Mouse (Mus musculus): ENCODE results near the gene Cdc34.

The Cdc34 gene

DNA sequence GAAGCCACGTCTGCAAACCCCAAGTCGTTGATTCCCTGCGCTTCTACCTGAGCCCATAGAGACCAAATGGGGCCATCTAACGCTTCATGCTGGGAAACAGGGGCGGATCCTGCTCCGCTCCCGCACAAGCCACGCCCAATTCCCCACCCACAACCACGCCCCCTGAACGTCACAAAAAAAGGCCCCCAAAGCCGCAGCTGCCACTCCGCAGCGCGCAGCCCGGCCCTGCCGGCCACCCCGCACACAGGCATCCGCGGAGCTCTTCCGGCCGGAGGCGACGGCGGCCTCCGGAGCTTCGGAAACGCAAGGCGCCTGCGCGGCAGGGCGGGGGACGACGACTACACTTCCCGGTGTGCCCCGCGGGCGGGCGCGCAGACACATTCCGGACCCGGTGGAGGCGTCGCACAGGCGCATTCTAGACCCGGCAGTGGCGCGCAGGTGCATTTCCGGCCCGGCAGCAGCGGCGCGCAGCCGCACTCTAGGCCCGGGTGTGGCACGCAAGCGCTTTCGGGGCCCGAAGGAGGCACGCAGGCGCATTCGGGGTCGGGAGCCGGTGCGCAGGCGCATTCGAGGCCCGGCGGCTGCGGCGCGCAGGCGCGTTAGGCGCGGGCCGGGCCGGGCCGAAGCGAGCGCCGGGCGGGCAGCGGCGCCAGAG is at the start of gene Cdc34:
TSS of gene Cdc34 (plus strand) at position 605 of the 655 bp plus-strand sequence.
- peak; percentile 97 for DNase-seq (ENCODE audit: low read depth, low spot score)

DNA sequence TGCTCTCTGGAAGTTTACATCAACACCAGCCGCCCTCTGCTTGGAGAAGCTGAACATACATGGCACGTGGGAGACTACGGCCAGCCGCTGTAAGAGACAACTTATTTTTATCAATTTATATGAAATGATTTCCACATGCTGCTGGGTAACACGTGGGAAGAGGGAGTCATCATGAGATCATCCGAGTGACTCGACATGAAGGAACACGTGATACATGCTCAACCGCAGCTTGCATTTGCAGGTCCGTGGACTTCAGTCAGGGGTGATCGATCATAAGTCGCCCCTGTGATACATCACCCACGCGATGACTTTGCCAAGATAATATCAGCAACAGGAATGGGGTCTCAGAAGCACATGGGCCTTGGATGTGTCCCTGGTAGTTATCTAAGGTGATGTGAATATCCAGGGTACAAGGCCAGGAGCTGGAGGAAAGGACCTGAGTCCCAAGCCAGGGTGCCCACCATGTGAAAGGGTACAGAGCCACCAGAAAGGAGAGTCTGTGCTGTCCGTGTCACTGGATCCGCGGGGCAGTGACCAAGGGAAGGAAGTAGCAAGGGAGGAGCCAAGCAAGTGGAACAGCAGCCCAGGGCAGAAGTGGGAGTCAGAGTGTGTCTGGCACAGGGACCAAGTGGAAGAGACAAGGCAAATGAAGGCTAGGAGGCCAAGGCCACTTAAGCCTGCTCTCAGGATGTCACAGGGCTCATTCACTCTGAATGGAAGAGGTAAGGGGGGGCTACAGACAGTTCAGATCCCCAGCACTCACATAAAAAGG is 48.8 kb upstream of the Cdc34 start:
- DNase-seq (ENCODE audit: low read depth, low spot score): peak; percentile 90

DNA sequence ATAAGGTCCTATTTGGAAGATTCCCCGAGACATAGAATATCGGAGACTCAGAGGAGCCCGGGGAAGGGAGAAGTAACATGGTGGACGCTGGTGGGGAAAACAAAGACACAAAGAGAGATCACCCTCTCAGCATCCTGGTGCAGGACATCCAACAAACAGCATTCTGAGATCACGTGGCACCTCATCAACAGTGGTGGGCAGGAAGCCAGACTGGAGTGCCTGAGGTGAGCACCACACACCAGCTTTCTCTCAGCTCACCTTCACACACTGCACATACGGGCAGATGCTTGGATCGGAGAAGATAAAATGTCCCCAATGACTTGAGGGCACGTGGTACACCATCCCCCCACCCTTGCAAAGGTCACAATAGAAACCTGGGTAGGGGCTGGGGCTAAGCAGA is 45.7 kb upstream of the Cdc34 start:
- no peak for DNase-seq (ENCODE audit: low read depth, low spot score)

DNA sequence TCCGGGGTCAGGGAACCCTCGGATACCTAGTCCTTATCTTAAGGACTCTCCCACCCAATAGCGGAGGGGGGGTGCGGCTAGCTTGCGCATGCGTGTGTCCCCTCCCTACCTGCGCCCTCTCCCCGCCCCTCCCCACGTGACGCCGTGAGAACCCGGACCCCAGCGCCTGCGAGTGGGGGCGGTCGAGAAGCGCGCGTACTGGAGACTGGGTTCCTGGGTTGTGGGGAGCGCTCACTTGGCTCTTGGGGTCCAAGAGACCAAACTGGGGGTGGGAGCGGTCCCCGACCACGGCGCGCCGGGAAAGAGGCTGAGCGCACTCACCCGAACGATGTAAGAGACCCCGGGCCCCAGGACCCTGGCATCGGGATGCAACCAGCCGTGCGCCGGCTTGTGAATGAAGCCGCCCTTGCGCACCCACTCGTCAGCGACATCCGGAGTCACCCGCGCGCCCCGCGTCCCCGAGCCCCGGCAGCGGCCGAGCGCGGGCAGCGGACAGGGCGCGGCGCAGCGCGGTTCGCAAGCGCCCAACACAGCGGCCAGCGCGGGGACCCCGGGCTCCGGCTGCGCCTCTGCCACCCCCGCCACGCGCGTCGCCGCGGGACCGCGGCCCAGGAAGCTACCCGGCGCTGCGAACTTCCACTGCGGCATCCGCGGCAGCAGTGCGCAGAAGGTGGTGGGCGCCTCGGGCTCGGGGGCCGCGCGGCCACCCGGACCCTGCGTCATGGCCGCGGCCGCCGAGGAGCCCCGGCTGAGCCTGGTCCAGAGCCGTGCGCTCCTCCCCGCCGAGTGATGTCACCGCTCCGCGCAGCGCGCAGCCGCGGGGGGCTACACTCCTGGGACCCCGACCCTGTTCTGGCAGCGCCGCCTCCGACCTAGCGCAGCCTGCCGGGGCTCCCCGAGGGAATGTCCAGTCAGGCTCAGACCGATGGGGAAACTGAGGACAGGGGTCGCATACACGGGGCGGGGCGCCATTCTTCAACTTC is 44.6 kb upstream of the Cdc34 start, which contains the start of gene Shc2:
TSS of gene Shc2 (minus strand) at position 791 of the 983 bp plus-strand sequence.
- DNase-seq (ENCODE audit: low read depth, low spot score): no peak

DNA sequence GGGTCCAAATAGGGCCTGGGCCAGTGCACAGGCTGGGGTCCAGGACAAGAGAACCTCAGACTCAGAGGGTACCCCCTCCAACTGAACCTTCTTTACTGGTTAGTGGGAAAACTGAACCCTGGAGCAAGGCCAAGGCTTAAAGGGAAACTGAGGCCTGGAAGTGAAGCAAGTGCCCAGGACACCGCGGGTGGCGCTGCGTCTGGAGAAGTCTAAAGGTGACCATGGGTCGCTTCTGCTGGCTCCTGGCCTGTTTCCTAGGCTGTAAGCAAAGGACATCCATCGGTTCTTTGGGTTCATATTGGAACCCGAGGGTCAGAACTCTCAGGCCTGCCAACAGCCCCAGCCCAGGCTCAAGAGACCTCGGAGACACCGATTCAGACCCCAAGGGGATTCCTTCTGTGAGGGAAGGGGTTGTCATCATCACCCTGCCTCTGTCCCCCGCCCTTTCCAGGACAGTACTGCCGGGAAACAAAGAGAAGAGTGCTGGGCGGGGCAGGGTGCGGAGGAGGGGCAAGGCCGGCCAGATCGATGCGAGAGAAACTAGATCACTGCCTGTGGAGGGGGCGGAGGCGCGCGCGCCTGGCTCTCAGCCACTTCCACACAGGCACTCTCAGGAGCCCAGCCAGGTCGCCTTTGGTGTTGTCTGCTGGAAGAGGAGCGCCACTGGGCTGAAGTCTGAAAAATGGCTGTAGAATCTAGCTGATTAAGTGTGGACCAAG is 43.4 kb upstream of the Cdc34 start:
- no peak for DNase-seq (ENCODE audit: low read depth, low spot score)

DNA sequence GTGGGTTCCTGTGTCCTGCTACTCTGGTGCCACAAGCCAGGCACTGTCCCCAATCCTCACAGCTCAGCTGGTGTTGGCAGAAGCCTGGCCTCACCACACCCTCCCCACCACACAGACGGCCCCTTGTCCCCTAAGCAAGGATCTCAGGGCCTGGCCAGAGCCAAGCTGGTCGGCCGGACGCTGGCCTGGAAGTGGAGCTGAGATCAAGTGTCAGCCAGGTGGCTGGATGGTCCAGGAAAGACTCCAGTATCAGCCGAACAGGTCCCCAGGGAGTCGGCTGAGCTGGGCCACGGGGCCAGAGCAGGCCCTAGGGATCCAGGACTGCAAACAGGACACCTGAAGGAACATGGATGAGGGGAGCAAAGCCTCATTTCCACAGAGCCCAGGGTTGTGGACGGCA is 36.3 kb upstream of the Cdc34 start, which contains the start of gene Odf3l2:
TSS of gene Odf3l2 (minus strand) at position 28 of the 400 bp plus-strand sequence.
- DNase-seq (ENCODE audit: low read depth, low spot score): no peak

DNA sequence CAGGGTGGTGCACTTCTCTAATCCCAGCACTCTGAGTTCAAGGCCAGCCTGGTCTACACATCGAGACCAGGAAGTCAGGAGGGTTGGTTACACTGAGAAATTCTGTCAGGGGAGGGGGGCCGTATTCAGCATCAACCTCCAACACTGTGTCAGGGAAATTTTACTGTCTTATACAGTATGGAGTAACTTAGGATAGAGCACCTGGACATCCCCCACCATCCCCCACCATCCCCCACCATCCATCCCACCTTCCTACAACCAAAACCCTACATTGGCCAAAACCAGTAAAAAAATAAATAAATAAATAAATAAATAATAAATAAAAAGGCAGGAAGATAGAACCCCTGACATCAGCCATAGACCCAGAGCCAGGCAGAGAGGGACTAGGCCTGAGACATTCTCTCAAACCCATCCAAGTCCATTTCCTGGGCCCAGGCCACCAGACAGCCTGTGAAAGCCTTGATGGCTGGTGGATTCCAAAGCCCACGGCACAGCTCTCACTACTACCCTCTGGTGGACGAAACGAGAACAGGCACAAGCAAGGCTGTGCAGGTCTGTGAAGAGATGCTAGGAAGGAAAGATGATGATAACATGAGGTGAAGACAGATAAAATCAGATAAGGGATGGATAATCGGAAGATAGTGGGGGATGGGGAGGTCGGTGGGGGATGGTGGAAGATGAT is 32.8 kb upstream of the Cdc34 start:
- peak; percentile 87 for DNase-seq (ENCODE audit: low read depth, low spot score)

DNA sequence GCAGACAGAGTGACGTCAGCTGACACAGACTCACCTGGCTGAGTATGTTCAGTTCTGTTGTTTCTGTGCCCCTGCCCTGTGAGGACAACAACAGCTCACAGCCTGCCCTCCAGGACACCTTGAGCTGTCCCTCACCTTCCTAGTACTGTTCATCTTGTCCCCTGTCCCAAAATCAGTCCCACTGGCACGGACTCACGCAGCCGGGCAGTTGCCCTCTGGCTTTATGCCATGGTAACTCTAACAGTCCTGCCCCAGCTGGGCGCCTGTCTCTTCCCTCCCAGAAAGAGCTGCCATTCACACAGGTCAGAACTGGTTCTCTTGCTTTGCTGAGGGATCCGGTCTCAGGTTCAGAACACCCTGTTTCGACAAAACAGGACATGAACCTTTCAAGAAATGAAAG is 29.2 kb upstream of the Cdc34 start:
- no peak for DNase-seq (ENCODE audit: low read depth, low spot score)

DNA sequence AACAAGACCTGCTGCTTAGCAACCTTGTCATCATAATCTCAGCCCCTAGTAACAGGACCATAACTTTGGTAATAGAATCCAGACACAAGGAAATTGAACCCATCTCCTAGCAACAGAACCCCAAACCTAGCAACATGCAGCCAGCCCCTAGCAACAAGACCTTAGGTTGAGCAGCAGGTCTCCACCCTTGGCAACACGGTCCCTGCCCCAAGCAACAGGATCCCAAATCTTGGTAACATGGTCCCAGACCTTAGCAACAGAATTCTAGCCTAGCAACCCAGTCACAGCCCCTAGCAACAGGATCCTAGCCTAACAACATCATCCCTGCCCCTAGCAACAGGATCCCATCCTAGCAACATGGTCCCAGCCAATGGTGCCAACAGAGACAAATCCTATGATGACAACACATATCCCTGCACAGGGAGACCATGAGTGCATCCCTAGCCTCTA is 27.0 kb upstream of the Cdc34 start:
- DNase-seq (ENCODE audit: low read depth, low spot score): no peak

DNA sequence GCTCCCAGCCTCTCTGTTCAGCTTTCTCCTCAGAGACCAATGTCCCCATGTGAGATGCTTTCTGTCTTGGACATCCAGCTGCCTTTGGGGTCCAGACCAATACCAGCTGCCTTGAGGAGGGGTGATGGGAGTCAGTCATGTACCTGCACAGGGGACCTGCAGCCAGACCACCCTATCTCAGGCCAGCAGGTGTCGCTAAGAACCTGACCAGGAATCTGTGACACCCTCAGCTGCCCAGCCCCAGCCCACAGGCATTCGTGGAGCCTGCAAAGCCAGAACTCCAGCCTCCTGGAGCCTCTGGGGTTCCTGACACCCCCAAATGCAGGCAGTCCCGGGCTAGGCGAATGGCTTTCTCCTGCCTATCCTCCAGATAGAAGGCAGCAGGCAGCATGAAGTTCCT is 23.2 kb upstream of the Cdc34 start:
- no peak for DNase-seq (ENCODE audit: low read depth, low spot score)

DNA sequence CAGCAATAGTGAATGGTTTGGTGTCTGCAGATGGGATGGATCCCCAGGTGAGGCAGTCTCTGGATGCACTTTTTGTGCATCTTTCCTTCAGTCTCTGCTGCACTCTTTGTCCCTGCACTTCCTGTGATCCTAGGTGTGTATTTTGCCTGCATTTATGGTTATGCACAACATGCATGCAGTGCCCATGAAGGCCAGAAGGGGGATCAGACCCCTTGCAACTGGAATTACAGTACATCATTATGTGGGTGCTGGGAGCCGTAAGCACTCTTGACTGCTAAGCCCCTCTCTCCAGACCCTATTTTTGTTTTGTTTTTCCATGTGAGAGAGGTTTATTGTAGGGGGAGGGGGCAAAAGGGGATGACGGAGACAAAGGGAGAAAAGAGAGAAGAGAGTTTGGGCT is 21.7 kb upstream of the Cdc34 start:
- DNase-seq (ENCODE audit: low read depth, low spot score): peak; percentile 37

DNA sequence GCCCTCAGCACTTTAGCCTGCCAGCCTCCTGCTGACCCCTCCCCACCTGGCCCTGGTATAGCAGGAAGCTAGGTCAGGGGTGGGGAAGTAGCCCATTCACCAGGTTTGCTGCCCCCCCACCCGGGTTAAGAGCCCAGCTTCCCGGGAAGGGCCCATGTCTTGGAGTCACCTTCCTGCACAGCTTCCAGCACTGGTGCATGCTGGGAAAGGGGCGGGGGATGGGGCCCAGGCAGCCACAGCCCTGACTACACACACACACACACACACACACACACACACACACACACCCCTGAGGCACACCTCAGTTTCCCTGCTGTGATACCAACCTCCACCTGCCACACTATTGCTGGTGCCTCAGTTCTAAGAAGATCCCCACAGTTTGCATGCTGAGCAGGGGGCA is 20.1 kb upstream of the Cdc34 start:
- DNase-seq (ENCODE audit: low read depth, low spot score): no peak

DNA sequence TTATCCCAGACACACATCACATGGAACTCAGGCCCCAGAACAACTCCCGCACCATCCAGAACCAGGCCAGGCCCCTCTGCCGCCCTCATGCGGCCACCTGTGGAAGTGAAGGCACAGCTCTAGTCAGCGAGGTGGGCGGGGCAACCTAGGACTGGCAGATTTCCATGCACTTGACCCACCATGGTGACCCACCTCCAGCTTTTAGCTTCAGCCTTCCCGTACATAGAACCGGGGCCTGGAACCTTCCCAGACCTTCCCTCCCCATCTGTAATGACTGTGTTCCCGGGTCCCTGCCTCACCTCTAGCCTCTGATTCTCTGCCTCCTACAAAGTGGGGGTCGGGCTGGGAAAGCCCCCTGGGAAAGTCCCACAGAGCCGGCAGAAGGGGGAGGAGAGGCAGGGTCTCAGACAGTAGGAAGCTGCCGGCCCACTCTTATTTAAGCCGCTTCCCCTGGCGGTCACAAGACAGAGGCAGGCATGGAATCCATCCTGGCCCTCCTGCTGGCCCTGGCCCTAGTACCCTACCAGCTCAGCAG is 17.8 kb upstream of the Cdc34 start, which contains the start of gene Madcam1:
TSS of gene Madcam1 (plus strand) at position 429 of the 535 bp plus-strand sequence.
- DNase-seq (ENCODE audit: low read depth, low spot score): peak; percentile 66

DNA sequence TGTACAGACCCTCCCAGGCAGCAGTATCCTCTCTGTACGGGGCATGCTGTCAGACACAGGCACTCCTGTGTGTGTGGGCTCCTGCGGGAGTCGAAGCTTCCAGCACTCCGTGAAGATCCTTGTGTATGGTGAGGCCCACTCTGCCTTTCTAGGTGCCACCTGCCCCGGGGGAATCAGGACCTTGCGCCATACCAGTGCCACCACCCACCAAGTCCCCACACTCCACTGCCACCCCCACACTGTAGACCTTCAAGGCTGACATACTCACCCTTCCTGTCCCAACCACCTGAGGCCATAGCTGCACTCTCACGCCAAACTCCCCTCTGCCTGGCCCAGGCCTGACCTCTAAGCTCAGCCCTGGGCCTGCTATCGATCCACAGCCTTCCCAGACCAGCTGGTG is 16.9 kb upstream of the Cdc34 start:
- DNase-seq (ENCODE audit: low read depth, low spot score): no peak

DNA sequence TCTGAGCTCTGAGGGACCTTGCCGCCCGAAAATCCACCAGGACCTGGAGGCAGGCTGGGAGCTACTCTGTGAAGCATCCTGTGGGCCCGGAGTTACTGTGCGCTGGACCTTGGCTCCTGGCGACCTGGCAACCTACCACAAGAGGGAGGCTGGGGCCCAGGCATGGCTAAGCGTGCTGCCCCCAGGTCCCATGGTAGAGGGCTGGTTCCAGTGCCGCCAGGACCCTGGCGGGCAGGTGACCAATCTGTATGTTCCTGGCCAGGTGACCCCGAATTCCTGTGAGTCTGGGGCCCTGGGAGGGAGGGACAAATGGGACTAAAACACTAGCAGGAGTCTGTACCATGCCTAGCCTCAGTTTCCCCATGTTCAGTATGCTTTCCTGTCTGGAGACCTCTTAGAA is 15.5 kb upstream of the Cdc34 start:
- DNase-seq (ENCODE audit: low read depth, low spot score): no peak

DNA sequence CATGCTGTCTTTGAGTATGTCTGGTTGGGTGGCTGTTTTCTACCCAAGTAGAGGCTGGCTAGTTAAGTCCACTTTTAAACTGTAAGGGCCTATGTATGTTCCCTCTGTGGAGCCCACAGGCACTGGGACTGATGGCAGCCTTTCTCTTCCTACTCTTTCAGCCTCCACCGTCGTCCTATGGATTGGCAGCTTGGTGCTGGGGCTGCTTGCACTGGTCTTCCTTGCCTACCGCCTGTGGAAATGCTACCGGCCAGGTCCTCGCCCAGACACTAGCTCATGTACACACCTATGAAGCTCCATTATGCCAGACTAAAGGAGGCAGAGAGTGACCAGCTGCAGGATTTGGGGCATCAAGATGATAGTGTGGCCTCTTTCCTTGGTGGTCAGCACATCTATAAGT is 13.9 kb upstream of the Cdc34 start:
- no peak for DNase-seq (ENCODE audit: low read depth, low spot score)

DNA sequence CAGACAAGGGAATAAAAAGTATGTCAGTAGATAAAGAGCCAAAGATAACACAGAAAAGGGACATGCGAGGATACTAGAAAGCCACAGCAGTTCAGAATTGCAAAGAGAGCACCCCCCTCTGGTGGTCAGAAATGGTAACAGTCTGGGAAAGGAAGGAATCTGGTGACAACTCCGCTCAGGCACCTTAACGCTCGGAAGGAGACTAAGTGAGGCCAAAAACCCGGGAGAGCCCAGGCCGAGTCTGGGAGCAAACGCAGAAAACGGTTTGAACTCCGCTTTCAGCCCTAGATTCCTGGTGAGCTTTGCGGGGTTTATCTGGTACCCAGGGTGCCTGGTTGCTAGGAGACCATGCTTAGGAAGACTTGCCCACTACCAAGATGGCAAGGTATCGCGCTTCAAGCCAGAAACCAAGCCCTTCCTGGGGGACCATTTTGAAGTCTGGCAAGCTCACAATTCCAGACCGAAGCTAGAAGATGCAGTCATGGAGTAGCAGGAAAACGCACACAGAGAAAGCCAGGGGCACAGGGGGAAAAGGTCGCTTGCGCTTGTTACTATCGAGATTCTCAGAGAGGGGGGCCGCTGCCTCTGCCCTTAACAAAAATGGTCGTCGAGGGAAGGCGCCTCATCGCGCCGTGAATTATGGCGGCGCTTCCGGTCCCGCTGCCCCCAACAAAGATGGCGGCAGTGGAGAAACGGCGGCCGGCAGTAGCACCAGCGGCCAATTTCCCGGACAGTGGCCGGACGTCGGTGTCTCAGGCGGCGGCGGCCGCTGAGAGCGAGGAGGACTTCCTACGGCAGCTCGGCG is 13.0 kb upstream of the Cdc34 start, which contains the start of gene Tpgs1:
TSS of gene Tpgs1 (plus strand) at position 599 of the 805 bp plus-strand sequence.
- peak; percentile 91 for DNase-seq (ENCODE audit: low read depth, low spot score)

DNA sequence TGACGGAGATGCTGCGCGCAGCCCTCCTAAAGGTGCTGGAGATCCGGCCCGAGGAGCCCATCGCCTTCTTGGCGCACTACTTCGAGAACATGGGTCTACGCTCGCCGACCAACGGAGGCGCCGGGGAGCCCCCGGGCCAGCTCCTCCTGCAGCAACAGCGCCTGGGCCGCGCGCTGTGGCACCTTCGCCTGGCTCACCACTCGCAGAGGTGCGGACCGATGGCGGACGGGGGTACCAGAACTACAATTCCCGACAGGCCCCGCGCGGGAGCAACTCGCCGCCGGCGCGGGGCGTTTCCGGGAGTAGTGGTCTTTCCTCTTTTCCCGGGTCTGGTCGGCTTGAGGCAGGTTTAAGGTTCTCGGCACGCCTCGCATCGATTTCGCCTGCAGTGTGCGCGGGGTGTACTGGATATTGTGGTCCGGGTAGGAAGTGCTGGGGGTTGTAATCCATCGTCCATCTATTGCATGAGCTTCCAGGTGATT is 12.4 kb upstream of the Cdc34 start:
- DNase-seq (ENCODE audit: low read depth, low spot score): peak; percentile 61
